Mouse (Mus musculus): Measurements from ENCODE around the gene Polr3b.

The Polr3b gene

GRCm38 (mm10) chr10:84621826-84622790, at the start of gene Polr3b:
Gene Polr3b, plus strand, starts transcription at chr10:84622292.
- peak; percentile 92 to 96 for DNase-seq (ENCODE audit: low spot score in 2 of 2)

GRCm38 (mm10) chr10:84573671-84574420, 48.2 kb upstream of the Polr3b start:
- DNase-seq (ENCODE audit: low spot score in 2 of 2), result no peak

- no peak for DNase-seq (ENCODE audit: low spot score in 2 of 2)
Observed at GRCm38 (mm10) chr10:84576029-84576394, 46.1 kb upstream of the Polr3b start.

- DNase-seq (ENCODE audit: low spot score in 2 of 2), result peak; percentile 91 to 93
Observed at GRCm38 (mm10) chr10:84576395-84577070, 45.6 kb upstream of the Polr3b start, which contains the start of gene Tcp11l2. Gene Tcp11l2, plus strand, starts transcription at chr10:84576626.

- DNase-seq (ENCODE audit: low spot score in 2 of 2), result peak; percentile 56 to 61
Observed at GRCm38 (mm10) chr10:84577071-84577727, 44.9 kb upstream of the Polr3b start.

GRCm38 (mm10) chr10:84578738-84579137, 43.4 kb upstream of the Polr3b start:
- no peak for DNase-seq (ENCODE audit: low spot score in 2 of 2)

- DNase-seq (ENCODE audit: low spot score in 2 of 2), result no peak
Observed at GRCm38 (mm10) chr10:84579527-84579926, 42.6 kb upstream of the Polr3b start.

GRCm38 (mm10) chr10:84581191-84581590, 40.9 kb upstream of the Polr3b start:
- no peak for DNase-seq (ENCODE audit: low spot score in 2 of 2)

GRCm38 (mm10) chr10:84582236-84582635, 39.9 kb upstream of the Polr3b start:
- DNase-seq (ENCODE audit: low spot score in 2 of 2), result no peak

GRCm38 (mm10) chr10:84584451-84585293, 37.4 kb upstream of the Polr3b start:
- DNase-seq (ENCODE audit: low spot score in 2 of 2), result no peak

GRCm38 (mm10) chr10:84585294-84585650, 36.8 kb upstream of the Polr3b start:
- no peak for DNase-seq (ENCODE audit: low spot score in 2 of 2)

GRCm38 (mm10) chr10:84590956-84591355, 31.1 kb upstream of the Polr3b start:
- DNase-seq (ENCODE audit: low spot score in 2 of 2), result no peak

GRCm38 (mm10) chr10:84591640-84592148, 30.4 kb upstream of the Polr3b start:
- no peak for DNase-seq (ENCODE audit: low spot score in 2 of 2)

GRCm38 (mm10) chr10:84592745-84593144, 29.3 kb upstream of the Polr3b start:
- no peak for DNase-seq (ENCODE audit: low spot score in 2 of 2)

GRCm38 (mm10) chr10:84597127-84597785, 24.8 kb upstream of the Polr3b start:
- no peak for DNase-seq (ENCODE audit: low spot score in 2 of 2)

- no peak for DNase-seq (ENCODE audit: low spot score in 2 of 2)
Observed at GRCm38 (mm10) chr10:84598172-84598571, 23.9 kb upstream of the Polr3b start.

GRCm38 (mm10) chr10:84600136-84600535, 22.0 kb upstream of the Polr3b start:
- DNase-seq (ENCODE audit: low spot score in 2 of 2), result no peak

GRCm38 (mm10) chr10:84604335-84604734, 17.8 kb upstream of the Polr3b start:
- no peak for DNase-seq (ENCODE audit: low spot score in 2 of 2)

GRCm38 (mm10) chr10:84608361-84608760, 13.7 kb upstream of the Polr3b start:
- no peak for DNase-seq (ENCODE audit: low spot score in 2 of 2)

- no peak for DNase-seq (ENCODE audit: low spot score in 2 of 2)
Observed at GRCm38 (mm10) chr10:84610324-84610723, 11.8 kb upstream of the Polr3b start.
